Mouse (Mus musculus) kidney, postnatal 0 days (tissue): Measurements from ENCODE around the gene Hcn3. TPM values are rescaled to one million over a fixed set of nuclear protein-coding genes. Genes with fewer than 3 reads are reported as not detected.

Experiments
- ATAC-seq: fragments of 200-750 bp; cut with Nextera tagmentation; replicated peaks from 2 replicates; pipeline ENCODE4 v1.8.0; 2017; ENCODE audit warnings: low read depth, moderate number of reproducible peaks, moderate TSS enrichment, moderate library complexity; ENCODE audit not compliant: low FRiP score
- DNase-seq: peaks from one replicate; pipeline ENCODE4 v3.0.0-alpha.2; 2016; ENCODE audit warnings: low spot score
- H3K27ac ChIP-seq: fragments of 300-500 bp; sonication (generic); 2 replicates; pipeline ENCODE4 v1.5.1; 2014; ENCODE audit warnings: mild to moderate bottlenecking
- H3K27me3 ChIP-seq: fragments of 300-500 bp; sonication (generic); 2 replicates; pipeline ENCODE4 v1.6.1; 2014; ENCODE audit warnings: low read length, mixed read lengths; ENCODE audit not compliant: insufficient read depth
- H3K36me3 ChIP-seq: fragments of 300-500 bp; sonication (generic); 2 replicates; pipeline ENCODE4 v1.6.1; 2014; ENCODE audit warnings: low read length, mixed read lengths; ENCODE audit not compliant: insufficient read depth
- H3K4me1 ChIP-seq: fragments of 300-500 bp; sonication (generic); replicated peaks from 2 replicates; pipeline ENCODE4 v1.6.1; 2014; ENCODE audit warnings: antibody characterized with exemption, low read length, mixed read lengths; ENCODE audit not compliant: insufficient read depth
- H3K4me2 ChIP-seq: fragments of 300-500 bp; sonication (generic); 2 replicates; pipeline ENCODE4 v1.6.1; 2014; ENCODE audit warnings: mild to moderate bottlenecking, low read length, moderate library complexity, mixed read lengths
- H3K4me3 ChIP-seq: fragments of 300-500 bp; sonication (generic); replicated peaks from 2 replicates; pipeline ENCODE4 v1.5.1; 2014; ENCODE audit warnings: low read depth, low read length
- H3K9ac ChIP-seq: fragments of 300-500 bp; sonication (generic); 2 replicates; pipeline ENCODE4 v1.6.1; 2014; ENCODE audit warnings: low read depth, low read length
- H3K9me3 ChIP-seq: fragments of 300-500 bp; sonication (generic); replicated peaks from 2 replicates; pipeline ENCODE4 v1.6.1; 2016; ENCODE audit warnings: low read length, inconsistent platforms, mixed read lengths
- CTCF ChIP-seq: IDR thresholded peaks from 2 replicates; pipeline ENCODE4 v1.5.1; 2016; ENCODE audit warnings: antibody characterized with exemption, low read depth, mild to moderate bottlenecking, moderate library complexity
- WGBS: fragments of 180-500 bp; shearing (Covaris S2); extraction: QIAGEN DNeasy Blood & Tissue Kit; methylation state at CpG from one replicate; pipeline ENCODE4 v1.1.7; 2014; 5-methylcytosine and 5-hydroxymethylcytosine counted together
- polyA plus RNA-seq: library from polyadenylated mRNA; unstranded; fragments of >200 nt; fragmentation: Nextera tagmentation; extraction: Ambion mirVana; gene quantifications from 2 replicates; pipeline ENCODE4 v1.2.1, GENCODE M21; 2015

Gene Hcn3
- polyA plus RNA-seq, 1 experiment from 2014 or later: 0.91 TPM

DNA sequence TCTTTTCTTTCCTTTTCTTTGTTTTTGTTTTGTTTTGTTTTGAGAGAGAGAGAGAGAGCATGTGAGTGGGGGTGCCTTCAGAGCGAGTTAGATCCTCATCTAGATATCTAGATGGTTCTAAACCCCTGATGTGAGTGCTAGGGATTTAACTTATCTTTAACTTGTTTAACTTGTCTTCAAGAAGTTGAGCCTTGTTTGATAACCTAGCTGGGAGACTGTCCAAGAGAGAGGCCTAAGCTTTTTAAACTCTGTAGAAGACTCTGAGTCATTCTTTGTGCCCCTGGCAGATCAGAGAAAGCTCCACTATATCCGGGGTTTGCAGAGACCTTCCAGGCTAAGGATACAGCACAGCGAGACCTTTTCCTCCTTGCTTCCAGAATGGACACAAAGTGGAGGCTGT is 52.5 kb downstream of the Hcn3 start:
- Histone ChIP-seq H3K27ac (no peak overlapping the region), H3K4me1 (no peaks in the 10 kb centered on the region), H3K9ac (no peak overlapping the region), H3K4me3 (no peak overlapping the region), H3K27me3 (no peaks in the 10 kb centered on the region), H3K36me3 (no peaks in the 10 kb centered on the region), H3K4me2 (no peak overlapping the region), H3K9me3 (no peaks in the 10 kb centered on the region)
- 62% methylated on average over 3 of the region's 3 CpGs for WGBS
- DNase-seq (no peak), ATAC-seq (no peak)
- TF ChIP-seq CTCF: no peak

DNA sequence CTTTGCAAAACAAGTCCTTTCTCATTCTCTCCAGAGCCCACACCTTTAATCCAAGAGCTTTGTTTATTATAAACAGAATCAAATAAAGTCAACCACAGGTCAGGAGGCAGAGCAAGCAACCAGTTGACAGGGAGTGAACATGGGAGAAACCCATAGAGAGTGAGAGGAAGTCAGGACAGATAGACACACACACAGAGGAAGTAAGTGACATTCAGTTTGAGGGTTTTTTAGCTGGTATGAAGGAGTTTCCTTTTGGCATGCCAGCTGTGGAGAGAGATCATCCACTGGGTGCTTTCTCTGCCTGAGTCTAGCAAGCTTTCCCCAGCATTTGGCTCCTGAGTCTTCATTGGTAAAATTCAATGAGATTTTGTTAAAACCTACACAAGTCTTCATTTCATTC is 53.1 kb downstream of the Hcn3 start:
- H3K4me1 ChIP-seq: no peaks in the 10 kb centered on the region
- no peak overlapping the region for H3K4me3 ChIP-seq
- H3K9ac ChIP-seq: no peak overlapping the region
- H3K36me3 ChIP-seq: no peaks in the 10 kb centered on the region
- DNase-seq (no peak), ATAC-seq (no peak)
- no peak overlapping the region for H3K4me2 ChIP-seq
- no peak overlapping the region for H3K27ac ChIP-seq
- H3K9me3 ChIP-seq: no peaks in the 10 kb centered on the region
- H3K27me3 ChIP-seq: no peaks in the 10 kb centered on the region
- no peak for TF ChIP-seq CTCF

DNA sequence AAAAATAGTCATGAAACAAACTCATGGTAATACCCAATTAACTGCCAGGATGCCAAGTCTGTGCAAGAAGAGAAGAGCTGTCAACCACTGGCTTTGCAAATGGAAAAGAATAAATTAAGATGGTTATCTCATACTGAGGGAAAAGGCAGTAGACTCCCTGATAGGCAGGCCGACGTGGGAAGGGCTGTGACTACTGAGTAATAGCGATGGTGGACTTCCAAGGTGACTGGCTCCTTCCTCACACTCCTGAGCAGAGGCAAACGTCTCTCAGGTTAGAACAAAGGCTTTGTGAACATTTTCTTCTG is 56.8 kb downstream of the Hcn3 start:
- ATAC-seq: no peak
- H3K27ac ChIP-seq: 0 out of 2 replicates have a peak overlapping the region, but pooled peaks have one; percentile 19
- H3K4me1 ChIP-seq: peaks cover 4% of the 10 kb centered on the region; the same call in 1 of the 2 replicates
- no peak overlapping the region for H3K4me3 ChIP-seq
- 61% methylated on average over 4 of the region's 4 CpGs for WGBS
- no peak for TF ChIP-seq CTCF
- no peaks in the 10 kb centered on the region for H3K36me3 ChIP-seq
- H3K9me3 ChIP-seq: no peaks in the 10 kb centered on the region
- H3K27me3 ChIP-seq: no peaks in the 10 kb centered on the region
- no peak overlapping the region for H3K4me2 ChIP-seq
- DNase-seq: no peak
- H3K9ac ChIP-seq: no peak overlapping the region

DNA sequence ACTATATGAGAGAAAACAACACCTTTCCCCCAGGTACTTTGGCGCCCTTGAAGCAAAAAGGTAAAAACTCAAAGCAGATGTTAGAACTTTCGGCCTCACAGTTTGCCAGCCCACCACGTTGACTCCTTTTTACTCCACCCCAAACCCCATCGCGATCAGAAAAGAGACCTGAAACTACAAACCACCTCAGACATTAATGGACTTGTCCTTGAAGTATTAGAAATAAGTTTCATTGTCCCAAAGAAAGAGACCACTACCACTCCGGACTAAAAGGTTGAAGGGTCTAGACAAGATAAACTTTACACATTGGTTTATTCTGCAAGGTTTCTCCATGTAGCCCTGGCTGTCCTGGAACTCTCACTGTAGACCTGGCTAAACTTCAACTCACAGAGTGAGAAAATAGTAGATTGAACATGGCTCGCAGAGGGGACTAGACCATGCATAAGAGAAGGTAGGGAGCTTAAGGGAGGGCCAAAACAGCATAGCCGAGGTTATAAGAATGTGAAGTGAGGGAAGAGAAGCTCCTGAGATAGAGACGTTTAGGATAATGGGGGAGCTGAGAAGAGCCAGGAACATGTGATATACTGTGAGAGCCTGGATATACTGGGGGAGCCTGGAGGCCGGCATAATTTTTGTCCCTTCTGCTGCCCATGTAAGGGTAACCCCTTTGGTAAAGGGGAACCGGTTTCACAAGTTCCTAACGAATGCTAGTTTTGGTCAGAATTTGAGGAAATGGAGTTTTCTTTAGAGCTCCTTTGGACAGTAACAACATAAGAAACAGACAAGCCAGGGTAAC is 57.3 kb downstream of the Hcn3 start:
- no peak for TF ChIP-seq CTCF
- Histone ChIP-seq H3K27me3 (no peaks in the 10 kb centered on the region), H3K4me1 (peaks cover 4% of the 10 kb centered on the region; the same call in 1 of the 2 replicates), H3K36me3 (no peaks in the 10 kb centered on the region), H3K4me3 (peak overlapping the region; percentile 50; the same call in 1 of the 2 replicates), H3K9ac (no peak overlapping the region), H3K27ac (0 out of 2 replicates have a peak overlapping the region, but pooled peaks have one; percentile 19), H3K4me2 (peak overlapping the region; percentile 46), H3K9me3 (no peaks in the 10 kb centered on the region)
- 57% methylated on average over 12 of the region's 12 CpGs for WGBS
- ATAC-seq (no peak), DNase-seq (no peak)

DNA sequence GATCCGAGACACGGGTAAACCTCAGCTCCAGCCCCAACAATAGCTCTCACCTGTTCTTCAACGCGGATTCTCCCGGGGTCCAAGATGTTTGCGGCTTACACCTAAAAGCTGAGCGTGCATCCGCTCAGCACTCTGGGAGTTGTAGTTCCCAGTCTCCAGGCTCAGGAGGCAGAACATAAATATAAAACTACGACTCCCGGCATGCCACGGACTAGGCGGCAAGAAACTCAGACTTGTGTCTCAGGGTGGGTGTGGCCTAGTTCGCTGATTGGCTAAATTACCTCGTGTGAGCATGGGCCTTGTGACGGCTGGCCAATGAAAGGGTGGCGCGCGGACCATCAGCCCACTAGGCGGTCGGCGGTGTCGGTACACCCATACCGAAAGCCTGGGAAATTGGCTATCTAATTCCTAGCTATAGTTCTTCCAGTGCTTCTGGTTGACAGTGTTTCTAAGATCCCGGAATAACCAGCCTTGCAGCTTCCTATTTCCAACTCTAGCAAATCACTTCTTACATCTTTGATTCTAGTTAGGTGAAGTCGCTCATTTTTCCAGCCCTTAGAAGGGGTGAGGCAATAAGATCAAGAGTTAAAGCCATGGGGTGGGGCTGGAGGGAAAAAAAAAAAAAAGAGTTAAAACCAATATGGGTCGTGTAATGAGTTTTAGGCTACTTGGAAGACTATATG is 58.0 kb downstream of the Hcn3 start, which contains the start of gene Fdps:
Gene Fdps (minus strand): TSS at position 148 of the 683 bp plus-strand sequence.
- ATAC-seq (peak; percentile 99), DNase-seq (peak; percentile 100)
- peak within 1 kb of the TSS; percentile 57; the same call in 1 of the 2 replicates for H3K27ac ChIP-seq
- peak within 1 kb of the TSS; percentile 86 for H3K4me2 ChIP-seq
- H3K4me1 ChIP-seq: peaks cover 4% of the 10 kb centered on the region; the same call in 1 of the 2 replicates
- peaks cover 7% of the 10 kb centered on the region; the same call in 1 of the 2 replicates for H3K36me3 ChIP-seq
- WGBS: under 1% methylated on average over 26 of the region's 26 CpGs
- no peaks in the 10 kb centered on the region for H3K27me3 ChIP-seq
- peak within 1 kb of the TSS; percentile 51 for H3K9ac ChIP-seq
- H3K9me3 ChIP-seq: no peaks in the 10 kb centered on the region
- H3K4me3 ChIP-seq: peak within 1 kb of the TSS; percentile 50
- TF ChIP-seq CTCF: peak; percentile 33; the same call in 1 of the 2 replicates

DNA sequence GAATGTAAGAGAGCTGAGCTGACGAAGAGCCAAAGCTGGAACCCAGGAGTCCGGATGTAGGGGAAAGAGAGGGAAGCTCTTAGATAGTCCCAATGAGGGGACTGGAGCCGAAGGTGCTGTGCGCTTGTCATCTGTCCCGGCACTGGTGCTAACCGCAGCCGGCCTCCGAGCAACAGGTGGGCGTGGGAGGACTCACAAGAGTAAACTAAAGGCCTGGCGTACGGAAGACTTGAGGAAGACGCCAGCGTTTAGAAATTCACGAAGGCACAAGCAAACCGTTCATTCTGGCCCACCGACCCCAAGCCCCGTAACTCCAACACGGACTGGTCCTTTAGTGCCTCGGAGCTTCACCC is 58.6 kb downstream of the Hcn3 start:
- Histone ChIP-seq H3K27me3 (no peaks in the 10 kb centered on the region), H3K36me3 (peaks cover 13% of the 10 kb centered on the region; the same call in 1 of the 2 replicates), H3K4me3 (peak overlapping the region; percentile 50), H3K4me1 (peaks cover 4% of the 10 kb centered on the region; the same call in 1 of the 2 replicates), H3K9me3 (no peaks in the 10 kb centered on the region), H3K27ac (0 out of 2 replicates have a peak overlapping the region, but pooled peaks have one; percentile 57), H3K4me2 (peak overlapping the region; percentile 86), H3K9ac (peak overlapping the region; percentile 51)
- WGBS: under 1% methylated on average over 19 of the region's 19 CpGs
- no peak for TF ChIP-seq CTCF
- ATAC-seq: no peak; the same call in 1 of the 2 replicates
- DNase-seq: no peak
